Mouse (Mus musculus) right cerebral cortex, postnatal 14 days (tissue): ENCODE results near the gene Zfp184.

Experiments
- DNase-seq: peaks from one replicate; pipeline ENCODE4 v3.0.0; 2022

Zfp184 gene

DNA sequence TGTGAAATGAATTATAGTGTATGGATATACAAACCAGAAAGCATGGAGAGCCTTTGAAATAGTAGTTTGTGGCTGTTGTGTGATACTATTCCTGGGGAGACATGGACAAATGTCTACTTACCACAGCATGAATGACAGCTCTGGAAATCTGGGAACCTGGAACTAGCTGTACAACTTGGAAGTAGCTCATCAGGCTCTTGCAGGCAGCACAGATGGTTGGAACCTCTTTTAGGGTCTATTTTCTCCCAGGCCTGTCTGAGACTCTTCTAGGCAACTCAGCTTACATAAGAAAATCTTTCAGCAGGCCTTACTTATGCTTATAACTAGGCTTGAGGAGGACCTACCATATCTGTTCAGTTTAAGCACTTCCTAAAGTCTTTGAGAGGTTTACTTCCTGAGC is 21.5 kb upstream of the Zfp184 start:
- DNase-seq, result no peak

DNA sequence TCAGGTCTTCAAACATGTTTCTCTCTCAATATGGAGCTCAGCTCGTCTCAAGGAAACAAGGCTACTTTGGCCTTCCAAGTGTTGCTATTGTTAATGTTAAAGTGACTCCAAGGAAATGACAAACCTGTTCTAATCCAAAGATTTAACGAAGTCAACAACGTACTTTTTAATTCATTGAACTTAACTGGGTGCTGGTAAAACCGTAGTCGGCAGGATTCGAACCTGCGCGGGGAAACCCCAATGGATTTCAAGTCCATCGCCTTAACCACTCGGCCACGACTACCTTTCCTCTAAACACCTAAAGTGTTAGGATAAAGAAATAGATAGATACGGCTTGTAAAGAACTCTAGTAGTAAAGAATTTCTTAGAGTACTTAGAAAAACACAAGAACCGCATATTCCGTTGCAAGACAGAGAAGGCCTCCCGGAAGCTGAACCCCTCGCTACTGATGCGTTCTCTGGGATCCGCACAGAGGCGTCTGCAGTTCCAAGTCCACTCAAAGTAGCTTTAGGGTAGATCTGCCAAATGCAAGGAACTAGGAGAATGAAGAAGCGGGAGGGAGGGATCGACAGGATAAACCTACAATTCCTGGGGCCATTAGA is 20.1 kb upstream of the Zfp184 start:
- DNase-seq, result no peak

DNA sequence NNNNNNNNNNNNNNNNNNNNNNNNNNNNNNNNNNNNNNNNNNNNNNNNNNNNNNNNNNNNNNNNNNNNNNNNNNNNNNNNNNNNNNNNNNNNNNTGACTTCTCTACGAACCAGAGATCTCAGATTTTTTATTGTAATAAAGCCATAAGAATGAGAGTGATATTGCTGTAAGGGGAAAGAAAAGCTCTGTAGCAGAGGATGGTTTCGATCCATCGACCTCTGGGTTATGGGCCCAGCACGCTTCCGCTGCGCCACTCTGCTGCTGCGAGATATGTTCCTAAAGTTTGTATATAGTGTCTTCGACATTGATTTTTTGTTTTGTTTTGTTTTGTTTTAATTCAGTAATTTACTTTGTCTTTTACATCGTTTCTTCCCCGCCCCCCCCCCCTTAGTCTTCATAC is 13.9 kb upstream of the Zfp184 start:
- no peak for DNase-seq

DNA sequence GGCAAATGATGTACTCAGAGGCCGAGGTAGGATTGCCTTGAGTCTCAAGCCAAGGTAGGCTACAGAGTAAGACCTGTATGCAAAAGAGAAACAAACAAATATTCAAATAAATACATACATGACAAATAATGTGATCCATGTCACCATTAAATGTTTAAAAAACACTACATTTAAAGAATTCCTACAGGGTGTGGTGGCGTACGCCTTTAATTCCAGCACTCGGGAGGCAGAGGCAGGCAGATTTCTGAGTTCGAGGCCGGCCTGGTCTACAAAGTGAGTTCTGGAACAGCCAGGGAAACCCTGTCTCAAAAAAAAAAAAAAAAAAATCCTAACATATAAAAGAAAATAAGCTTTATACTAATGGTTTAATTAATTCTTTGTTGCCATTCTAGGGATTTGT is 13.2 kb upstream of the Zfp184 start:
- DNase-seq, result no peak

DNA sequence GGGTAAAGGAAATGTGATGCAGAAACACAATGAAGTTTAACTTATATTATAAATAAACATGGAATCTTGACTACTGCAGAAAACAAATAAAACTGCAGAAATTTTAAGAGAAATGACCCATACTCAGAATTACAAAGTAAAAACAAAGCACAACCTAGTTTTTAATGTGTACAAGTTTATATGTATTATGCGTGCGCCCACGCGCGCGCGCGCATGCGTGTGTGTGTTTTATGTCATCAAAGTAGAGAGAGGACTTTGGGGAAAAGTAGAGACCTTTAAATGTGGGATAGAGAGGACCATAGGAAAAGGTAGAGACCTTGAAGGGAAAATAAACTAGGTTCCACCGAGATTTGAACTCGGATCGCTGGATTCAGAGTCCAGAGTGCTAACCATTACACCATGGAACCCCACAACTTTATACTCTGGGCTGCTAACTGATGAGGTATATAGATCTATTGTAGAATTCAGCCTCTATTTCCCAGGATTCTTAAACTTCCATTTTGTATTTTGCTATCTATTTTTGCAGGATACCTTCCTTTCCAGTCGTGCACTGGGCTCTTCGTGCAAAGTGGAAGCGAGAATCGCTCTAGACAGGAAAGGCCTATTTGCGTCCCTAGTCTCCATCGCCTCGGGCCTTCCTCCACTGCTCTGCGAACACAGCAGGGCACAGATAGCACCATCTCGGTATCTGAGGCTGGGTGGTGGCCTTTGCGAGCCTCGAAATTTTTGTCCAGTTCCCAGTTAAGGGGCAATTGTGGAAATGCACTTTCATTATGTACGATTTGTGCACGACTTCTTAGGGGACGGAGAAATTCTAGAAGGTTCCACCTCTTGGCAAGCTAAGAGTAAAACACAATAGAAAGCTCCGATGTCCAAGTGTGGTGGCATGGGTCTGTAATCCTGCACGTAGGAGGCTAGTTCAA is 11.0 kb upstream of the Zfp184 start:
- DNase-seq, result no peak

DNA sequence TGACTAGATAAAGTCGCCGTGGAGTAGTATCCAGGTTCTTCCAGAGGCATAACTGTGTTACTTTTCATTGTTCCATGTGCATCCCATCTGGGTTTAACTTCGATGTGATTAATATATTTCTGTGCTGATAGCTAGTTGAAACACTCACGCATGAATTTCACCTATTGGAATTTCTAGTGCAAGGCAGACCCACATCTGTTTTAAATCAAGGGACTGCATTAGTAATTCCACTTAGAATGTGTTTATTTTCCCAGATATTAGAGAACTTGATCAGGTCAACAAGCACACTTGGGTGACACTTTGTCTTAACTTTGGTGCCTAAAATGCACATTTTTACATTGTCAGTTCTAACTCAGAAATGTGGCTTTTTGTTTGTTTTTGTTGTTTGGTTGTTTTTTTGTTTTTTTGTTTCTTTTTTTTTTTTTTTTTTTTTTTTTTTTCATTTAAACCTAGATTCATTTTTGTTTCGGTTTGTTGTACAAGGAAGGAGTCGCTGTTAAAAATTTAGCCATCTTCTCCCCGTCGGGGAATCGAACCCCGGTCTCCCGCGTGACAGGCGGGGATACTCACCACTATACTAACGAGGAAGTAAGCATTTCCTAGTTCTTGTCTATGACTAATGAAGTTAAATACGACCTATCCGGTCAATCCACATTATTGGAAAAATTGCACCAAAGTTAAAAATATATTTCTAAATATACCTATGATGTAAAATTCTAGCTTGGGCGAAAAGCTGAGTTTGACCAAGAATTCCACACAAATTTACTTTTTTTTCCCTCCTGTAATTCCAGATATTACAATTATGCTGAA is 9.7 kb upstream of the Zfp184 start:
- DNase-seq, result peak; percentile 52

DNA sequence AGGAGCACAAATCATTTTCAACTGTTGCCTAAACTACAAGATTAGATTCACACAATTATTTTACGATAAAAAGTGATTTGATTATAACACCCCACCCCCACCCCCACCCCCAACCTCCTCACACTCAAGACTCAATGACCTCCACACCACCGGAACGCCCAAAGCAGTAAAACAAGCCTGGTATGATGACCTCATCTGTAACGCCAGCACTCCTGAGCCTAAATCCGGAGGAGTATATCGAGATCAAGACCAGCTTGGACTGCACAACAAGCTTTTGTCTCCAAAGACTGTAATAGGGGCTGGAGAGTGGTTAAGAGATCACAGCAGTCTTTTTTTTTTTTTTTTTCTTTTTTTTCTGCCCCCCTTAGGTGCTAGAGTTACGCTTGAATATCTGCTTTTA is 9.1 kb upstream of the Zfp184 start:
- no peak for DNase-seq

DNA sequence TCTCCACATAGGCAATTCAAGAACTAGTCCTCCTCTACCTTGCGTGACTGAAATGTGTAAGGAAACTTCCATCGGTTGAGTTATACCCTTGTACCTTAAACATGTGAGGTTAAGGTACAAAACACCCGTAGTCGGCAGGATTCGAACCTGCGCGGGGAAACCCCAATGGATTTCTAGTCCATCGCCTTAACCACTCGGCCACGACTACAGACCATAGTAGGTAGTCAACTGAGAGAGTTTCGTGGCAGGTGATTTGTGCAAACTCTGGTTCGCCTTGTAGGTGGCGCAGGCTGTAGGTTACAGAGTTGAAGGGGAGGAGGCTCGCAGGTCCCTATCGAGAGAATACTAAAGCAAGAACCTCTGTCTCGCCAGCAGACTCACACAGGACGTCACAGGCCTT is 7.9 kb upstream of the Zfp184 start:
- peak; percentile 22 for DNase-seq

DNA sequence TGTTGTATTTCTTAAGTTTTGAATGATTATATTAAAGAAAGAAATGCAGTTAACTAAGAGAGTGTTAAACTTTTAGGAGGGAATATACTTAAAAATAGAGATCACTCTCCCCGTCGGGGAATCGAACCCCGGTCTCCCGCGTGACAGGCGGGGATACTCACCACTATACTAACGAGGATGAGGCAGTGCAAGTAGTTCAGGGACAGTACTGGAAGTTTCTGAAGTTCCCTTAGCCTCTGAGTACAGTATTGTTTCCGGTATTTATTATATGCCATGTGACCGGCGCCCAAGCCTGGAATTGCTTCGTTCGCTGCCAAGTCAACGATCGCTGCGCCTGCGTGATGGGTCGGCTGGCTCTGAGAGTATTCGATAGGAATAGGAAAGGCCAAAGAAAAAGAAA is 4.7 kb upstream of the Zfp184 start:
- peak; percentile 77 for DNase-seq

DNA sequence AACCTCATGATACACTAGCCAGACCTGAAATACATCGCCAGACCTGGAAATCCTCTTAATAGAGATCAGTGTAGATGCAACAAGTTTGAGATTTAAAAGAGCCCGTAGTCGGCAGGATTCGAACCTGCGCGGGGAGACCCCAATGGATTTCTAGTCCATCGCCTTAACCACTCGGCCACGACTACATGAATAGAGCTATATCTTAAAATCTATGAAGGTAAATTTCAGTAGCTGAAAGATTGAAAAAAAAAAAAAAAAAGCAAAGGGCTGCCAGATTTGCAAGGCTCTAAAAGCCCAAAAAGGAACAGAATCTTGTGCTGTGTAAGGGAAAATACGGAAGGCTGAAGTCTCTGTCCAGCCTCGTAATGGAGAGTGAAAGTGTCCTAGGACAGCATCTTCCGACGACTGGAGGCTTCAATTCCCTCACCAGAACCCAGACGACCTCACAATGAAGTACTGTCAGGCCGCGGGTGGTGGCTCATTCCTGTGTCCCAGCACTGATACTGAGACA is 4.0 kb upstream of the Zfp184 start:
- DNase-seq, result peak; percentile 75

DNA sequence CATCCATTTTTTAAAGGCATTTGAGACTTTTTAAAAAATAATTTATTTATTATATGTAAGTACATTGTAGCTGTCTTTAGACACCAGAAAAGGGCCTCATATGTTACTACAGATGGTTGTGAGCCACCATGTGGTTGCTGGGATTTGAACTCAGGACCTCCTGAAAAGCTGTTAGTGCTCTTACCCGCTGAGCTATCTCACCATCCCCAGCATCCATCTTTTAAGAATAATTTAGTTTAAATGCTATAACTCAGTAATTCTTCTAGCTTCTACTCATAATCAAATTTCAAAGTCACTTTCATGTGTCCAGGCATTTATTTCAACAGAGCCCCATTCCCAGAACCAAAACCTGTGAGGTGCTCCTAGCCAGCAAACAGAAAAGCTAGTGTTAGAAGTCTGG is 1.2 kb upstream of the Zfp184 start:
- no peak for DNase-seq

DNA sequence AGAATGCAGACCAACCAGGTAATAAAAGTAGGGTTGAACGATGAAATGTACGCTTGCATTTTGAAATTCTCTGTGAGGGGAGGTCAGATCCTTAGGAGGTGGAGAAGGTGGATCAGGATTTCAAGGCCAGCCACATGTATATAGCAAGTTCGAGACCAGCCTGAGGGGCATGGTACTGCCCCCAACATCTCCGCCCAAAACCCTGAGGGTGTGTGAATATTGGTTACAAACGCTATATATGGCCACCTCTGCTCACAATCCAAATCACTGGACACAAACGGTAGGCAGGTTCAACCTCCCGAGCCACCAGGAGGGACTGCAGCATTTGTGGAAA is 335 bp upstream of the Zfp184 start:
- no peak for DNase-seq

DNA sequence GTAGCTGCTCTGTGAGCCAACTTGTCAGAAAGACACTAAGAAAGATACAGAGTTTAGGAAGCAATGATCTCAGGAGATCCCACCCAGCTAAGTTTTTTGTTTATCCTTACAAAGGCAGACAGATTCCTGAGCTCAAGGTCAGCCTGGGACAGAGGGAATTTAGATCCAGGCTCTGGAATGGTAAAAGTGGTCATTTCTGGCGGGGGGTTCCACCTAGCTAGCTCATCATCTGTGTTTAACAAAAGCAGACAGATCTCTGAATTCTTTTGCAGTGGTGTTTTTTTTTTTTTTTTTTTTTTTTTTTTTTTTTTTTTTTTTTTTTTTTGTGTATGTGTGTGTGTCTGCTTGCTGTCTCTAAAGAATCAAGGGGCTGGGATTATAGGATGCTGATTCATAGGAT is 24.4 kb downstream of the Zfp184 start:
- DNase-seq, result no peak

DNA sequence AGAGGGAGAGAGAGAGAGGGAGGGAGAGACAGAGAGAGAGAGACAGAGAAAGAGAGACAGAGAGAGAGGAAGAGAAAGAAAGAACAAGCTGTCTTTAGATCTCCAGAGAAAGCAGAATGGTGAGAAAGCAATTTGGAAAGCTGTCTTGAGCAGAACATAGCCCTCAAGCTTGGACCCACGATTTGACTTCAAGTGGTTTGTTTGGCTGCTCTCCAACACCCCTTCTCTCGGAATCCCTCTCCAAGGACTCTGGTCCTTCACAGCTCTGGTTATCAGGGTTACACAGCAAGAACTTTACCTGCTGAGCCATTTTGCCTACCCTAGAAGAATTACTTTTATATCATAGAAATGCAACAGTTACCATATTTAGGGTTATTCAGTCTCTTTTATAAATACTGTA is 24.9 kb downstream of the Zfp184 start:
- DNase-seq, result no peak

DNA sequence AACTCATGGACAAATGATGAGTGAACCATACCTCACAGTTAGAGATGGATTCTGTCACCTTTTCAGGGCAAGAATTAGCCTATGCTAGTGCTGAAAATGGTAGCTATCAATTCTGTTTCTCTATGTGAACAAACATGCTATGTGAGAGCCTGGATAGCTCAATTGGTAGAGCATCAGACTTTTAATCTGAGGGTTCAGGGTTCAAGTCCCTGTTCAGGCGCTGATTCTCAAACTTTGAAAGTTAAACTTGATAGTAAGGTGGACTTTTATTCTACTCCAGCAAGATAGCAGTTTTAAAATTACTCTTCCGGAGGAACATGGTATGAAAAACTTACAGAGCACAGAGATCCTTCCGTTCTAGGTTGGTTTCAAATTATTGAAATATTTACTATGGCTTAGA is 26.7 kb downstream of the Zfp184 start:
- DNase-seq, result no peak

DNA sequence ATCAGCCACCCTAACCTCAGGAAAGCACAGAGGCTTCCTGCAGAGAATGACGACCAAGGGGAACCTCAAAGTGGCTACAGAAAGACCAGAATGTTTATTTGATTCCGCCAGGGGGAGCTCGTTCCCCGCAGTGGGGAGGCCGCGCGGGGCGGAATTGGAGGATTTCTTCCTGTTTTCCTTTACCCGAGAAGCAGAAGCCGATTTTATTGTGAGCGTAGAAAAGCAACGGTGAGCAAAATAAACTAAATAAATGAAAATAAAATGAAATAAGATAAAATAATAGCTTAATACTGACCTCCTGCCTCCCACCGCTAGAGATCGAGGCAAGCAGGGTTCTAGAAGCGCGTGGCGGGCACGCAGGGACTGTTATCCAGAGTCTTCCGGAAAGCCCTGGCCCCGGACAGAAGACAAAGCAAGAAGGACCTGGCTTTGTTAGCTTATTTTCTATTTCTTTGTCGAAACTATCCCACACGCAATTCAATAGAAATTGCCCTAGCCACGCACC is 29.4 kb downstream of the Zfp184 start:
- peak; percentile 86 for DNase-seq

DNA sequence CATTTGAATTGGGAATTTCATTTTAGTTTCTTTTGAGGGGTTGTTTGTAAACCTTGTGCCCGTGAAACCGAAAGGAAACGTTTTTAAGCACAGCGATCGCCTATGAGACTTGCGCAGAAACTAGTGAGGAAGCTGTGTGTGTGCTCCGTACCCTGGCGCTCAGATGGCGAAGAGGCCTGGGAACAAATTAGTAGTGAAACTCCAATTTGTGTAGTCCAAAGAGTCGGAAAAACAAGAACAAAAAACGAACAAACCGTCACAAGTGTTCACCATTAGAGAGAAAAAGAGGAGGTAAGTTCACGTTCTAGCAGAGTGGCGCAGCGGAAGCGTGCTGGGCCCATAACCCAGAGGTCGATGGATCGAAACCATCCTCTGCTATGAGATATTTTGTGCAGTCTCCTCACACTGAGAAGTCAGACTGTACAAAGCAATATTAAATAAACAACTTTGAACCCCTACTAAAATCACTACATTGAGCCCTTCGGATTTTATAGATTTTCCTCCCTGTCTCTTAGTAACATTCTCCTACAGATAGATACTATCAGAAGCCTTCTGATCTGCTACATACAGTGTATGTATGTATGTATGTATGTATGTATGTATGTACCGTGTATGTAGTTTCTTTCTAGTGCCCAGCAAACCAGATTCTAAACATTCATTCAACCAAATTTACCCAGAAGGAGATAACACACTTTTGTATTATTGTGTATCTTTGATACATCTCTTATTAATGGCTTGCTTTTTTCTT is 30.0 kb downstream of the Zfp184 start:
- DNase-seq, result peak; percentile 40

DNA sequence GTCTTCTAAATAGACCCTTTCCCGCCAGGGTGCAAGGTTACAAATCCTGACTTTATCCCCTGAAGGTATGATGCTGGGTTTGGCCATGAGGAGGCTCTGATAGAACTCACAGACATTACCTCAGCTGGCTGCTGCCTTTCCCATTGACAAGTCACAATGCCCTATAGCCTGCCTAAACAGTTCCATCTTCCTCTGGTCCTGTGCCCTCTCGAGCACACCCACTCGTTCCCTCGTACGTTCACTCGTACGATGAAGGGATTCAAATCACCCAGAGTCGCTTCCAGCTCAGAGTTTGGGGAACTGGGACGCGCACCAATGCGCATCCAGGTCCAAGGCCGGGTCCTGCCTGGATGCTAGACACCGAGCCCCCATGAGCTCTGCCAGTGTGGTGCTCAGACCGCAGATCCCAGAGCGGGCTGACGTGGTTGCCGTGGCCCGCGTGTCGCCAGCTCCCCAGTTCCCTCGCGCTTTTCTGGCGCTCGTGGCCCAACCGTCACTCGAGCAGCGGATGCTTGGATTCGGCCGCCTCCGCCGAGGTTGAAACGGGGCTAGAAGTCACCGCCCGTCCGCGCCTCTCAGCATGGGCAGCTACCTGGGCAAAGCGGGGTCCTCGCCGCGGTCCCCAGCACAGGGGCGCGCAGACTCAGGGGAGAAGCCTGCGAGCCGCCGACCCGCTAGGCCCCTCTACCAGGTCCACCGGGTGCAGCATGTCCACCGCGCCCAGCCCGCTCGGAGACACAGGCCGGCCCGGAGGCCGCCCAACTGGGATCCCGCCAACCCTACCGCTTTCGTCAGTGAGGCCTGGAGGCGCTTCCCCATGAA is 36.3 kb downstream of the Zfp184 start, which contains the start of gene Pom121l2:
Gene Pom121l2 (plus strand): TSS at position 214 of the 822 bp plus-strand sequence.
- DNase-seq, result no peak

DNA sequence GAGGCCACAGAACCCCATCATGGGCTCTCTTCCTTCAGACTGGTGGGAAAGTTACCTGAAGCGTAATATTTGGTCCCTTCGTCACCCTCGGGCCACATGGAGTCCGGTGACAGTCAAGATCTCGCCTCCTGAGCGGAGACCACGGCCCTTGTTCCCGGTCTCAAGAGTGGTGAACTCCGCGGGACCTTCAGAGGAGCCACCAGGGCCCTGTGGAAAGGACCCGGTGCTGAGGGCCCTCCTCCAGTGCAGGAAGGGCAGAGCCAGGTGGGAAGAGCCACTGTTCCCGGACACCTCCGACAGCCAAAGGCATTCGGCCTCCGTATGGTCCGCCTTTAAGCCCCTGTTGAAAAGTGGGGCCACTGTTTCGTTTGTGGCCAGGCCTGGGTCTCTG is 36.9 kb downstream of the Zfp184 start:
- DNase-seq, result no peak

DNA sequence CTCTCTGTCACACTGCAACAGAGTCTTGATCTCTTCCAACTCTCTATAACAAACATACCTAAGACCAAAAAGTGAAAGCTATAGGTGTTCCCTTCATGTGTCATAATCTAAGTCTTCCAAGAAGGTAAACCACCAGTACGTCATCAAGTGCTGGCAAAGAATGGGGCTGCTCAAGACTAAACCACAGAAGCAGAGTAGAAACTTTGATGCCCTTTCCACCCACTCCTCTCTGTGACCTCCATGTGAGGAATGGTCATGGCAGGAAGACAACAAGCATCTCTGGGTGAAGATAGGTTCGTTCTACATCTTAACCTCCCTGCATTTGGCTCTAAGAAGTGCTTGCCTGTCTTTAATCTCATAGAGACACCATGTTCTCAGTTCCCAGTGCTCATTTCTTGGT is 39.6 kb downstream of the Zfp184 start:
- no peak for DNase-seq

DNA sequence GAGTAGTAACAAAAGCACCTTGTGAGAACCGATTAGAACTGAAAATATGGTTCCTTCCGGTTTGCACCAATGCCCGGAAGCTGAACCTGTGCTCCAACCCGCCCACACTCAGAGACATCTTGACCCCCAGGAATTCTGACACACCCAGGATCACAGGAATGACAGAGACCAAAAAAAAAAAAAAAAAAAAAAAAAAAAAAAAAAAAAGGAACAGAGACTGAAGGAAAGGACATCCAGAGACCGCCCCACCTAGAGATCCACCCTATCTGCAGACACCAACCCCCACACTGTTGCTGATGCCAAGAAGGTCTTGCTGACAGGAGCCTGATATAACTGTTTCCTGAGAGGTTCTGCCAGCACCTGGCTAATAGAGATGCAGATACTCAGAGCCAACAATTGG is 47.7 kb downstream of the Zfp184 start:
- DNase-seq, result no peak
